Mouse (Mus musculus): ENCODE measurements around the gene Batf2.

GRCm38 (mm10) chr19:6218606-6219005, 77.8 kb downstream of the Batf2 start:
- TF ChIP-seq CTCF (IDR thresholded peaks at IDR 0.05; ENCODE audit: extremely low read depth, insufficient read length, insufficient replicate concordance, low read depth, low read length) (no peak), POLR2A (IDR thresholded peaks at IDR 0.05; ENCODE audit: low read depth, low read length) (no peak)

All from small intestine, adult 2 months (tissue).